Mouse (Mus musculus) embryonic fibroblast, embryonic 13.5 days (primary cell): Measurements from ENCODE around the gene Foxf1. TPM values are rescaled to one million over a fixed set of nuclear protein-coding genes. Genes with fewer than 3 reads are reported as not detected.

Experiments used
- H3K27ac ChIP-seq: 2 replicates; pipeline ENCODE4 v1.5.1; 2012; ENCODE audit warnings: low read length, control low read depth, inconsistent platforms; ENCODE audit not compliant: insufficient read depth
- H3K4me1 ChIP-seq: 2 replicates; pipeline ENCODE4 v1.6.1; 2011; ENCODE audit warnings: low read length; ENCODE audit not compliant: control insufficient read depth, insufficient read depth
- H3K4me3 ChIP-seq: 2 replicates; pipeline ENCODE4 v1.5.1; 2011; ENCODE audit warnings: mild to moderate bottlenecking, control low read depth, low read length; ENCODE audit not compliant: insufficient read depth
- CTCF ChIP-seq: IDR thresholded peaks from 2 replicates; pipeline ENCODE4 v1.5.1; 2011; ENCODE audit warnings: mild to moderate bottlenecking, control low read depth, low read length, moderate library complexity, borderline replicate concordance; ENCODE audit not compliant: insufficient read depth
- POLR2A ChIP-seq: IDR thresholded peaks from 2 replicates; pipeline ENCODE4 v1.6.1; 2011; ENCODE audit warnings: low read depth, mild to moderate bottlenecking, control low read depth, low read length, moderate library complexity
- polyA plus RNA-seq: library from polyadenylated mRNA; stranded (reverse); fragments of >200 nt; gene quantifications from 2 replicates; pipeline ENCODE4 v1.2.4, GENCODE M21; 2011; ENCODE audit warnings: low read depth; ENCODE audit not compliant: missing spikeins, insufficient read length

Gene Foxf1
- polyA plus RNA-seq, 1 experiment: 6.9 TPM

- H3K4me3 ChIP-seq: no peak overlapping the region
Measured at GRCm38 (mm10) chr8:121080361-121081090, 3.7 kb upstream of the Foxf1 start.

DNA sequence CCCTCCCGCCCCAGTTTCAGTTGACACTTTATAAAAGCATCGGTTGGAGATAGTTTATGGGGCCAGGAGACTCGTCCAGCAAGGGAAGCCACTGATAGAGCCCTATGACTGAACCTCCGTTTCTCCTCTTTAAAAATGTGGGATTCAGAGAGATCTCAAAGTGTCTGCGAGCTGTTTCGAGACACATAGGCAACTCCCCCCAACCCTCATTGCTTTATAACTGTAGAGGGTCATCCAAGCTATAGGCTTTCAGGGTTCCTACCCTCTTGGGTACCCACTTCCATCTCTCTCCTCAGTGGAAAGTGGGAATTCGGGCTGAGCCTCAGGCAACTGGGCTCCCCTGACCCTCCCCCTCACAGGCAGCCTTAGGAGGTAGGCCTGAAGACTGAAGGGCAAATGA lies 2.8 kb upstream of the Foxf1 start:
- no peak for TF ChIP-seq CTCF
- Histone ChIP-seq H3K4me1 (no peaks in the 10 kb centered on the region), H3K4me3 (no peak overlapping the region), H3K27ac (no peak overlapping the region)

More at GRCm38 (mm10) chr8:121080361-121081090, 3.7 kb upstream of the Foxf1 start:
- H3K27ac ChIP-seq: no peak overlapping the region
- H3K4me1 ChIP-seq: no peaks in the 10 kb centered on the region
- TF ChIP-seq CTCF (no peak), POLR2A (no peak)

GRCm38 (mm10) chr8:121082218-121083092 lies 1.7 kb upstream of the Foxf1 start:
- no peaks in the 10 kb centered on the region for H3K4me1 ChIP-seq
- peak overlapping the region; percentile 79 for H3K4me3 ChIP-seq
- TF ChIP-seq POLR2A (no peak), CTCF (no peak)
- H3K27ac ChIP-seq: no peak overlapping the region; the same call in 1 of the 2 replicates

- TF ChIP-seq POLR2A (no peak), CTCF (no peak)
- no peak overlapping the region; the same call in 1 of the 2 replicates for H3K27ac ChIP-seq
- peak overlapping the region; percentile 79 for H3K4me3 ChIP-seq
- H3K4me1 ChIP-seq: no peaks in the 10 kb centered on the region
Measured at GRCm38 (mm10) chr8:121083093-121083935, 872 bp upstream of the Foxf1 start.

- peak overlapping the region; percentile 79 for H3K4me3 ChIP-seq
- no peak for TF ChIP-seq CTCF
- H3K27ac ChIP-seq: no peak overlapping the region
- H3K4me1 ChIP-seq: no peaks in the 10 kb centered on the region
Measured at GRCm38 (mm10) chr8:121083936-121084209, 313 bp upstream of the Foxf1 start.

DNA sequence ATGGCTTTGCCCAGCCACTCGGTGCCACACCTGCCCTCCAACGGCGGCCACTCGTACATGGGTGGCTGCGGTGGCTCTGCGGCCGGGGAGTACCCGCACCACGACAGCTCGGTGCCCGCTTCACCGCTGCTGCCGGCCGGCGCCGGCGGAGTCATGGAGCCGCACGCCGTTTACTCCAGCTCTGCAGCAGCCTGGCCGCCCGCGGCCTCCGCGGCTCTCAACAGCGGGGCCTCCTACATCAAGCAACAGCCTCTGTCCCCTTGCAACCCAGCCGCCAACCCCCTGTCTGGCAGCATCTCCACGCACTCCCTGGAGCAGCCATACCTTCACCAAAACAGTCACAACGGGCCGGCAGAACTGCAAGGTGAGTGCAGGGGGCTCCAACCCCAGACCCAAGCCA lies 825 bp downstream of the Foxf1 start:
- no peaks in the 10 kb centered on the region for H3K4me1 ChIP-seq
- peak overlapping the region; percentile 44 for H3K4me3 ChIP-seq
- H3K27ac ChIP-seq: no peak overlapping the region

GRCm38 (mm10) chr8:121085561-121085960 lies 1.4 kb downstream of the Foxf1 start:
- H3K4me3 ChIP-seq: peak overlapping the region; percentile 44
- no peaks in the 10 kb centered on the region for H3K4me1 ChIP-seq
- TF ChIP-seq POLR2A: no peak
- H3K27ac ChIP-seq: no peak overlapping the region

More for the DNA sequence above, 825 bp downstream of the Foxf1 start:
- TF ChIP-seq POLR2A (no peak), CTCF (no peak)

DNA sequence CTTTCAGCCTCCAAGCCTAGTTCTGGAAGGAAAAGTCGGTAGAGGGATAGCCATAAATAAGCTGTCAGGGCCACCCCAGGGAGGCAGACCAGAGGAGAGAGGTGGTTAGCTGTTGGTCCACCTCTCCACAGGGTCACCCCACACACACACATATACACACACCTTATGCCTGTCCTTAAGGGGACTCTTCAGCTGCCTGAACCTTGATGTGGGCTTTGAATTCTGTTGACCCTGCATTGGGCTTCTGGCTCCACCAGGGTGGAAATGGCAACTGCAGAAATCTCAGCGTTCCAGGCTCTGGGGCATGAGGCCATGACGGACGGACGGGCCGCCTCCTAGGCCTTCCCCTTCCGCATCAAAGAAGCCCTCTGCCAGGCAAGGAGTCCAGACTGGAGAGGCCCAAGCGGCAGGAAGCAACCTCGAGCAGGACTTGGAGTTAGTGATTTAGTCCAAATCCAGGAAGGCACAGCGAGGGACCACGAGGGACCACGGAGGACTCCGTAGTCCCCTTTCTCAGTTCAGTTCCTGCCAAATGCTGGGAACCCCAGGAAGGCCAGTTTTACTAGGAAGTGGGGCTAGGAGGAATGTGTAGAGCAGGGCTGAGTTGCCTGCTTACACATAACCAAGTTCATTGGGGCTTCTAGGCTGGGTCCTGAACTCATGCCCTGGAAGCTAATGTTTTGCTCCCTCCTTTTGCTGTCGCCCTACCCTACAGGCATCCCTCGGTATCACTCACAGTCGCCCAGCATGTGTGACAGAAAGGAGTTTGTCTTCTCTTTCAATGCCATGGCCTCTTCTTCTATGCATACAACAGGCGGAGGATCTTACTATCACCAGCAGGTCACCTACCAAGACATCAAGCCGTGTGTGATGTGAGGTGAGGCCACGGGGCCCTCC lies 2.1 kb downstream of the Foxf1 start:
- H3K27ac ChIP-seq: no peak overlapping the region
- H3K4me3 ChIP-seq: peak overlapping the region; percentile 10
- no peaks in the 10 kb centered on the region for H3K4me1 ChIP-seq

DNA sequence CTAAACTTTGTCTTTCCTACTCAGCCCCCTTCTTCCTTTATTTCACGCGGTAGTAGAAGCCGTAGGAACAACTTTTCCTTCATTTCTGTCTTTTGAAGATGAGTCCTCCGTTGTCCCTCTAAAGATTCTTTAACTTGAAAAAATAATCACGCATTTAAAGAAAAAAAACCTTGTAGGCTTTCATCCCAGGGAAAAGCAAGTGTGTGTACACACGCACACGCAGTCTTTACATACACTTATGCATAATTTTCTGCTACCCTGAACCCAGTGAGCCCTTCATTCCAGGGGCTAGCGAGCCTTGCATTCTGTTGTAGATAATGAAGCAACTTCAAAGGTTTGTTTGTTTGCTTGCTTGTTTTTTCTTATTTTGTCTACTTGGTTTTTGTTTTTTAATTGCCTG lies 4.1 kb downstream of the Foxf1 start:
- no peak overlapping the region for H3K4me3 ChIP-seq
- H3K4me1 ChIP-seq: no peaks in the 10 kb centered on the region
- H3K27ac ChIP-seq: no peak overlapping the region
- no peak for TF ChIP-seq POLR2A
- no peak for TF ChIP-seq CTCF

More for the DNA sequence above, 2.1 kb downstream of the Foxf1 start:
- TF ChIP-seq CTCF (no peak), POLR2A (no peak)
